Mouse (Mus musculus) lung, adult 2 months (tissue): Measurements from ENCODE around the gene Becn1.

ENCODE experiments used
- CTCF ChIP-seq: fragments of 200-500 bp; IDR thresholded peaks from 2 replicates; pipeline ENCODE4 v1.5.1; 2011; ENCODE audit warnings: mild to moderate bottlenecking, low read length, control low read depth; ENCODE audit not compliant: insufficient read depth
- POLR2A ChIP-seq: fragments of 200-500 bp; IDR thresholded peaks from 2 replicates; pipeline ENCODE4 v1.6.1; 2011; ENCODE audit warnings: low read depth, mild to moderate bottlenecking, control low read depth, low read length, borderline replicate concordance; ENCODE audit errors: extremely low read depth

DNA sequence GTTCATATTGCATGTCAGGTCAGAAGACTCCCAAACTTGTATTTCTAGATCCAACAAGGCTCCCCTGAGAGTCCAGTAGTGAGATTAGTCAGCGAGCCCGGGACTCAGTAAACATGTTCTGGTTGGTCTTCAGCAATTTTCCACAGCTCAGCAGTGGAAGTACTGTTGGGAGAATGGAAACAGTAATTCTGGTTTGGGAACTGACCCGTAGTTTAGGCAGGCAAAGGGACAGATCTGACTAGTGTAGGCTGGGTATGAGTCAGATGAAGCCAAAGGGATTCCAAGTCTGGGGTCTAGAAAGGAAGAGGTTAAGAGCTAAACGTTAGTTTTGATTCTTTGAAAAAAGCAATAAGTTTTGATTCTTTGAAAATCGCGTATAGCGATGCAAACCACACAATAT, 49.1 kb downstream of the Becn1 start:
- TF ChIP-seq CTCF (no peak), POLR2A (no peak)
